Mouse (Mus musculus) cerebellum, adult 11 months (tissue): ENCODE data around the gene Syt15.

Experiments used
- DNase-seq: peaks from one replicate; pipeline ENCODE4 v3.0.0; 2022

Gene Syt15

GRCm38 (mm10) chr14:34219295-34219694 is at the start of gene Syt15:
Gene Syt15 (plus strand): TSS chr14:34219595.
- no peak for DNase-seq

GRCm38 (mm10) chr14:34171107-34171506 is 48.3 kb upstream of the Syt15 start:
- no peak for DNase-seq

- DNase-seq, result no peak
Measured at GRCm38 (mm10) chr14:34179351-34179750, 40.0 kb upstream of the Syt15 start.

GRCm38 (mm10) chr14:34183101-34183500 is 36.3 kb upstream of the Syt15 start:
- DNase-seq, result no peak

GRCm38 (mm10) chr14:34188629-34189028 is 30.8 kb upstream of the Syt15 start:
- peak; percentile 19 for DNase-seq

- DNase-seq, result no peak
Measured at GRCm38 (mm10) chr14:34190361-34190760, 29.0 kb upstream of the Syt15 start.

- DNase-seq, result no peak
Measured at GRCm38 (mm10) chr14:34193879-34194278, 25.5 kb upstream of the Syt15 start.

- peak; percentile 19 for DNase-seq
Measured at GRCm38 (mm10) chr14:34195466-34195865, 23.9 kb upstream of the Syt15 start.

GRCm38 (mm10) chr14:34196706-34197105 is 22.7 kb upstream of the Syt15 start:
- no peak for DNase-seq

- peak; percentile 47 for DNase-seq
Measured at GRCm38 (mm10) chr14:34200738-34201230, 18.6 kb upstream of the Syt15 start.

- DNase-seq, result peak; percentile 61
Measured at GRCm38 (mm10) chr14:34201231-34202035, 18.0 kb upstream of the Syt15 start, which contains the start of gene Gprin2. Gene Gprin2 (minus strand): TSS chr14:34201653.

GRCm38 (mm10) chr14:34207996-34208395 is 11.4 kb upstream of the Syt15 start:
- DNase-seq, result no peak

- peak; percentile 17 for DNase-seq
Measured at GRCm38 (mm10) chr14:34208651-34209050, 10.7 kb upstream of the Syt15 start.

- DNase-seq, result no peak
Measured at GRCm38 (mm10) chr14:34209080-34209479, 10.3 kb upstream of the Syt15 start.

GRCm38 (mm10) chr14:34209942-34210341 is 9.5 kb upstream of the Syt15 start:
- DNase-seq, result no peak

- DNase-seq, result no peak
Measured at GRCm38 (mm10) chr14:34215451-34216127, 3.8 kb upstream of the Syt15 start.

GRCm38 (mm10) chr14:34219786-34220198 is 397 bp downstream of the Syt15 start:
- no peak for DNase-seq

GRCm38 (mm10) chr14:34220426-34220825 is 1.0 kb downstream of the Syt15 start:
- DNase-seq, result no peak

GRCm38 (mm10) chr14:34221416-34222077 is 2.2 kb downstream of the Syt15 start:
- DNase-seq, result no peak

GRCm38 (mm10) chr14:34223362-34223898 is 4.0 kb downstream of the Syt15 start:
- DNase-seq, result no peak

- no peak for DNase-seq
Measured at GRCm38 (mm10) chr14:34225986-34226385, 6.6 kb downstream of the Syt15 start.

GRCm38 (mm10) chr14:34226566-34226965 is 7.2 kb downstream of the Syt15 start:
- no peak for DNase-seq

- DNase-seq, result no peak
Measured at GRCm38 (mm10) chr14:34227981-34228380, 8.6 kb downstream of the Syt15 start.
